Mouse (Mus musculus): ENCODE results near the gene Kif5a. TPM values are rescaled to one million over a fixed set of nuclear protein-coding genes. Genes with fewer than 3 reads are reported as not detected.

Gene Kif5a
- polyA plus RNA-seq, 1 experiment from 2014 or later: 0.11 TPM

- H3K4me1 ChIP-seq (ENCODE audit: control insufficient read depth, low read depth, low read length): peaks cover 62% of the 10 kb centered on the region
- no peaks in the 10 kb centered on the region for H3K9me3 ChIP-seq (replicated peaks; ENCODE audit: control insufficient read depth, low read length)
- no peak for ATAC-seq (ENCODE audit: low read depth)
- peaks cover 3% of the 10 kb centered on the region for H3K27me3 ChIP-seq (ENCODE audit: control insufficient read depth, insufficient read depth, low read depth, low read length)
- peak within 1 kb of the TSS; percentile 97 for H3K4me2 ChIP-seq (ENCODE audit: low read depth, low read length)
- peak within 1 kb of the TSS; percentile 74 for H3K9ac ChIP-seq (ENCODE audit: low read depth, low read length)
- H3K4me3 ChIP-seq (ENCODE audit: low read depth, low read length): peak within 1 kb of the TSS; percentile 65
- no peaks in the 10 kb centered on the region for H3K36me3 ChIP-seq (ENCODE audit: control insufficient read depth, insufficient read depth)
- 4% methylated on average over 35 of the region's 35 CpGs for WGBS (ENCODE audit: insufficient replicate concordance)
- peak within 1 kb of the TSS; percentile 87 for H3K27ac ChIP-seq (ENCODE audit: low read length)
Measured at GRCm38 (mm10) chr10:127189651-127190381, 73.3 kb downstream of the Kif5a start, which contains the start of gene Arhgef25. Arhgef25 (minus strand) TSS chr10:127190083.

- peak overlapping the region; percentile 97 for H3K4me2 ChIP-seq (ENCODE audit: low read depth, low read length)
- ATAC-seq (ENCODE audit: low read depth): peak; percentile 59
- H3K4me1 ChIP-seq (ENCODE audit: control insufficient read depth, low read depth, low read length): peaks cover 56% of the 10 kb centered on the region
- peak overlapping the region; percentile 65 for H3K4me3 ChIP-seq (ENCODE audit: low read depth, low read length)
- peak overlapping the region; percentile 74 for H3K9ac ChIP-seq (ENCODE audit: low read depth, low read length)
- H3K27me3 ChIP-seq (ENCODE audit: control insufficient read depth, insufficient read depth, low read depth, low read length): peaks cover 5% of the 10 kb centered on the region
- no peaks in the 10 kb centered on the region for H3K9me3 ChIP-seq (replicated peaks; ENCODE audit: control insufficient read depth, low read length)
- under 1% methylated on average over 26 of the region's 26 CpGs for WGBS (ENCODE audit: insufficient replicate concordance)
- no peaks in the 10 kb centered on the region for H3K36me3 ChIP-seq (ENCODE audit: control insufficient read depth, insufficient read depth)
- H3K27ac ChIP-seq (ENCODE audit: low read length): peak overlapping the region; percentile 87
Measured at GRCm38 (mm10) chr10:127189116-127189650, 74.0 kb downstream of the Kif5a start.

GRCm38 (mm10) chr10:127188465-127189115, 74.6 kb downstream of the Kif5a start:
- H3K9ac ChIP-seq (ENCODE audit: low read depth, low read length): peak overlapping the region; percentile 74
- 1% methylated on average over 35 of the region's 46 CpGs for WGBS (ENCODE audit: insufficient replicate concordance)
- peak overlapping the region; percentile 65 for H3K4me3 ChIP-seq (ENCODE audit: low read depth, low read length)
- peak overlapping the region; percentile 87 for H3K27ac ChIP-seq (ENCODE audit: low read length)
- H3K4me1 ChIP-seq (ENCODE audit: control insufficient read depth, low read depth, low read length): peaks cover 59% of the 10 kb centered on the region
- H3K36me3 ChIP-seq (ENCODE audit: control insufficient read depth, insufficient read depth): no peaks in the 10 kb centered on the region
- peaks cover 7% of the 10 kb centered on the region for H3K27me3 ChIP-seq (ENCODE audit: control insufficient read depth, insufficient read depth, low read depth, low read length)
- peak overlapping the region; percentile 97 for H3K4me2 ChIP-seq (ENCODE audit: low read depth, low read length)
- ATAC-seq (ENCODE audit: low read depth): peak; percentile 66
- no peaks in the 10 kb centered on the region for H3K9me3 ChIP-seq (replicated peaks; ENCODE audit: control insufficient read depth, low read length)

- Histone ChIP-seq H3K9ac (ENCODE audit: low read depth, low read length) (peak overlapping the region; percentile 74), H3K4me3 (ENCODE audit: low read depth, low read length) (peak overlapping the region; percentile 65), H3K4me1 (ENCODE audit: control insufficient read depth, low read depth, low read length) (peaks cover 54% of the 10 kb centered on the region), H3K9me3 (replicated peaks; ENCODE audit: control insufficient read depth, low read length) (no peaks in the 10 kb centered on the region), H3K36me3 (ENCODE audit: control insufficient read depth, insufficient read depth) (no peaks in the 10 kb centered on the region), H3K27me3 (ENCODE audit: control insufficient read depth, insufficient read depth, low read depth, low read length) (peaks cover 10% of the 10 kb centered on the region), H3K4me2 (ENCODE audit: low read depth, low read length) (peak overlapping the region; percentile 97), H3K27ac (ENCODE audit: low read length) (no peak overlapping the region)
- WGBS (ENCODE audit: insufficient replicate concordance): 2% methylated on average over 21 of the region's 21 CpGs
- ATAC-seq (ENCODE audit: low read depth): no peak
Measured at GRCm38 (mm10) chr10:127188079-127188453, 75.1 kb downstream of the Kif5a start.

GRCm38 (mm10) chr10:127187371-127188078, 75.6 kb downstream of the Kif5a start:
- no peak overlapping the region for H3K27ac ChIP-seq (ENCODE audit: low read length)
- no peak for ATAC-seq (ENCODE audit: low read depth)
- H3K9me3 ChIP-seq (replicated peaks; ENCODE audit: control insufficient read depth, low read length): no peaks in the 10 kb centered on the region
- H3K27me3 ChIP-seq (ENCODE audit: control insufficient read depth, insufficient read depth, low read depth, low read length): peaks cover 11% of the 10 kb centered on the region
- peak overlapping the region; percentile 97; the same call in 1 of the 2 replicates for H3K4me2 ChIP-seq (ENCODE audit: low read depth, low read length)
- no peaks in the 10 kb centered on the region for H3K36me3 ChIP-seq (ENCODE audit: control insufficient read depth, insufficient read depth)
- H3K4me1 ChIP-seq (ENCODE audit: control insufficient read depth, low read depth, low read length): peaks cover 49% of the 10 kb centered on the region
- 59% methylated on average over 10 of the region's 10 CpGs for WGBS (ENCODE audit: insufficient replicate concordance)
- peak overlapping the region; percentile 65 for H3K4me3 ChIP-seq (ENCODE audit: low read depth, low read length)
- H3K9ac ChIP-seq (ENCODE audit: low read depth, low read length): no peak overlapping the region; the same call in 1 of the 2 replicates

GRCm38 (mm10) chr10:127186451-127186850, 76.7 kb downstream of the Kif5a start:
- Histone ChIP-seq H3K4me2 (ENCODE audit: low read depth, low read length) (no peak overlapping the region), H3K27me3 (ENCODE audit: control insufficient read depth, insufficient read depth, low read depth, low read length) (peaks cover 14% of the 10 kb centered on the region), H3K27ac (ENCODE audit: low read length) (no peak overlapping the region), H3K9ac (ENCODE audit: low read depth, low read length) (no peak overlapping the region), H3K9me3 (replicated peaks; ENCODE audit: control insufficient read depth, low read length) (no peaks in the 10 kb centered on the region), H3K4me3 (ENCODE audit: low read depth, low read length) (no peak overlapping the region), H3K4me1 (ENCODE audit: control insufficient read depth, low read depth, low read length) (peaks cover 42% of the 10 kb centered on the region), H3K36me3 (ENCODE audit: control insufficient read depth, insufficient read depth) (no peaks in the 10 kb centered on the region)
- 75% methylated on average over 1 of the region's 1 CpGs for WGBS (ENCODE audit: insufficient replicate concordance)
- ATAC-seq (ENCODE audit: low read depth): no peak

GRCm38 (mm10) chr10:127185506-127185905, 77.6 kb downstream of the Kif5a start:
- Histone ChIP-seq H3K36me3 (ENCODE audit: control insufficient read depth, insufficient read depth) (no peaks in the 10 kb centered on the region), H3K9ac (ENCODE audit: low read depth, low read length) (no peak overlapping the region), H3K9me3 (replicated peaks; ENCODE audit: control insufficient read depth, low read length) (no peaks in the 10 kb centered on the region), H3K27me3 (ENCODE audit: control insufficient read depth, insufficient read depth, low read depth, low read length) (peaks cover 22% of the 10 kb centered on the region), H3K27ac (ENCODE audit: low read length) (no peak overlapping the region), H3K4me2 (ENCODE audit: low read depth, low read length) (no peak overlapping the region), H3K4me3 (ENCODE audit: low read depth, low read length) (no peak overlapping the region), H3K4me1 (ENCODE audit: control insufficient read depth, low read depth, low read length) (peaks cover 32% of the 10 kb centered on the region)
- 66% methylated on average over 15 of the region's 15 CpGs for WGBS (ENCODE audit: insufficient replicate concordance)
- ATAC-seq (ENCODE audit: low read depth): no peak

GRCm38 (mm10) chr10:127185101-127185500, 78.0 kb downstream of the Kif5a start:
- H3K4me2 ChIP-seq (ENCODE audit: low read depth, low read length): no peak overlapping the region
- H3K27ac ChIP-seq (ENCODE audit: low read length): no peak overlapping the region
- peaks cover 26% of the 10 kb centered on the region for H3K27me3 ChIP-seq (ENCODE audit: control insufficient read depth, insufficient read depth, low read depth, low read length)
- no peak overlapping the region for H3K4me3 ChIP-seq (ENCODE audit: low read depth, low read length)
- H3K4me1 ChIP-seq (ENCODE audit: control insufficient read depth, low read depth, low read length): peaks cover 28% of the 10 kb centered on the region
- WGBS (ENCODE audit: insufficient replicate concordance): 67% methylated on average over 9 of the region's 9 CpGs
- ATAC-seq (ENCODE audit: low read depth): no peak
- H3K9ac ChIP-seq (ENCODE audit: low read depth, low read length): no peak overlapping the region
- no peaks in the 10 kb centered on the region for H3K9me3 ChIP-seq (replicated peaks; ENCODE audit: control insufficient read depth, low read length)
- no peaks in the 10 kb centered on the region for H3K36me3 ChIP-seq (ENCODE audit: control insufficient read depth, insufficient read depth)
